Mouse (Mus musculus) myocyte (in vitro differentiated cells): ENCODE measurements around the gene Gpr55.

Source experiments
- CEBPB ChIP-seq: IDR thresholded peaks from 2 replicates; pipeline ENCODE4 v1.6.1; 2011; ENCODE audit warnings: mild to moderate bottlenecking, moderate library complexity; ENCODE audit not compliant: poor library complexity, insufficient read depth, severe bottlenecking
- MAX ChIP-seq: IDR thresholded peaks from one replicate; pipeline ENCODE4 v1.6.1; 2011; ENCODE audit warnings: low read depth, mild to moderate bottlenecking, control low read depth
- POLR2A ChIP-seq: IDR thresholded peaks from one replicate; pipeline ENCODE4 v1.6.1; 2011; ENCODE audit warnings: low read depth, mild to moderate bottlenecking, control low read depth, moderate library complexity; ENCODE audit not compliant: insufficient read length

GRCm38 (mm10) chr1:85969081-85969480 lies 8.3 kb upstream of the Gpr55 start:
- TF ChIP-seq POLR2A, result no peak
- no peak for TF ChIP-seq CEBPB
- TF ChIP-seq MAX, result no peak
